Mouse (Mus musculus) lung, postnatal 0 days (tissue): ENCODE results near the gene Shroom3. TPM values are rescaled to one million over a fixed set of nuclear protein-coding genes. Genes with fewer than 3 reads are reported as not detected.

ENCODE experiments used
- ATAC-seq: fragments of 200-750 bp; cut with Nextera tagmentation; 2 replicates; pipeline ENCODE4 v1.8.0; 2017; ENCODE audit warnings: moderate library complexity
- DNase-seq: peaks from one replicate; pipeline ENCODE4 v3.0.0-alpha.2; 2016; ENCODE audit warnings: low spot score
- H3K27ac ChIP-seq: fragments of 300-500 bp; sonication (generic); 2 replicates; pipeline ENCODE4 v1.5.1; 2014; ENCODE audit warnings: antibody characterized with exemption, mild to moderate bottlenecking, low read length, mixed read lengths
- H3K27me3 ChIP-seq: fragments of 300-500 bp; sonication (generic); replicated peaks from 2 replicates; pipeline ENCODE4 v1.6.1; 2014; ENCODE audit warnings: low read length, mixed read lengths; ENCODE audit not compliant: insufficient read depth
- H3K36me3 ChIP-seq: fragments of 300-500 bp; sonication (generic); 2 replicates; pipeline ENCODE4 v1.6.1; 2014; ENCODE audit warnings: low read length, mixed read lengths; ENCODE audit not compliant: insufficient read depth
- H3K4me1 ChIP-seq: fragments of 300-500 bp; sonication (generic); 2 replicates; pipeline ENCODE4 v1.6.1; 2014; ENCODE audit warnings: antibody characterized with exemption, low read depth, low read length, mixed read lengths; ENCODE audit not compliant: insufficient read depth
- H3K4me2 ChIP-seq: fragments of 300-500 bp; sonication (generic); replicated peaks from 2 replicates; pipeline ENCODE4 v1.6.1; 2014; ENCODE audit warnings: low read depth, mild to moderate bottlenecking, low read length, moderate library complexity, mixed read lengths
- H3K4me3 ChIP-seq: fragments of 300-500 bp; sonication (generic); 2 replicates; pipeline ENCODE4 v1.5.1; 2014; ENCODE audit warnings: low read depth, low read length
- H3K9ac ChIP-seq: fragments of 300-500 bp; sonication (generic); replicated peaks from 2 replicates; pipeline ENCODE4 v1.6.1; 2014; ENCODE audit warnings: low read depth, mild to moderate bottlenecking
- H3K9me3 ChIP-seq: fragments of 300-500 bp; sonication (generic); 2 replicates; pipeline ENCODE4 v1.6.1; 2016; ENCODE audit warnings: low read length, mixed read lengths
- CTCF ChIP-seq: IDR thresholded peaks from 2 replicates; pipeline ENCODE4 v1.5.1; 2016; ENCODE audit warnings: antibody characterized with exemption, mild to moderate bottlenecking
- EP300 ChIP-seq: IDR thresholded peaks from 2 replicates; pipeline ENCODE4 v1.6.1; 2016; ENCODE audit warnings: antibody characterized with exemption, mild to moderate bottlenecking, control low read depth
- WGBS: fragments of 180-500 bp; shearing (Covaris S2); extraction: QIAGEN DNeasy Blood & Tissue Kit; methylation state at CpG from one replicate; pipeline ENCODE4 v1.1.7; 2014; 5-methylcytosine and 5-hydroxymethylcytosine counted together
- polyA plus RNA-seq: library from polyadenylated mRNA; unstranded; fragments of >200 nt; fragmentation: Nextera tagmentation; extraction: Ambion mirVana; gene quantifications from 2 replicates; pipeline ENCODE4 v1.2.1, GENCODE M21; 2015

The Shroom3 gene
- polyA plus RNA-seq, 1 experiment from 2014 or later, result 8.8 TPM

DNA sequence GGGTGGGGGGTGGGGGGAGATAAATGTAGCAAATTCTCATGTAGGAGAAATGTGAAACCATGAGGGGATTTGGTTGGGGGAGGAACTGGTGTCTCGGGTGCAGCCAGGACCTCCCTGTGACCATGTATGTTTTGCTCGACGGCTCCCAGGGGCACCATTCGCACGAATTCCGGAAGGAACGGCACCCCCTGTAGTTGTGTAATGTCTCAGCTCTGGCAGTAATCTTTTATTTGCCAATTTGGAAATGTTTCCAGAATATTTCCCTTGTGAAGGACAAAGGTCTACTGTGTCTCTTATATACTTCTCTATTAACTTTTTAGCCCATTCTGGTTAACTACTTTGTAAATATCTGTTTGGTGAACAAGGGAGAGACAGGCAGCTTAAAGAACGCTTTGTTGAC is 27.5 kb downstream of the Shroom3 start:
- no peak overlapping the region for H3K9ac ChIP-seq
- 0 out of 2 replicates have a peak, but pooled peaks have one; percentile 9 for TF ChIP-seq CTCF
- TF ChIP-seq EP300, result peak; percentile 25; the same call in 1 of the 2 replicates
- H3K27me3 ChIP-seq, result no peaks in the 10 kb centered on the region
- no peak overlapping the region for H3K4me3 ChIP-seq
- 43% methylated on average over 8 of the region's 8 CpGs for WGBS
- peak; percentile 18; the same call in 1 of the 2 replicates for ATAC-seq
- peaks cover 13% of the 10 kb centered on the region; the same call in 1 of the 2 replicates for H3K4me1 ChIP-seq
- H3K9me3 ChIP-seq, result no peaks in the 10 kb centered on the region
- H3K27ac ChIP-seq, result peak overlapping the region; percentile 38
- H3K36me3 ChIP-seq, result no peaks in the 10 kb centered on the region
- DNase-seq, result peak; percentile 65
- H3K4me2 ChIP-seq, result no peak overlapping the region

DNA sequence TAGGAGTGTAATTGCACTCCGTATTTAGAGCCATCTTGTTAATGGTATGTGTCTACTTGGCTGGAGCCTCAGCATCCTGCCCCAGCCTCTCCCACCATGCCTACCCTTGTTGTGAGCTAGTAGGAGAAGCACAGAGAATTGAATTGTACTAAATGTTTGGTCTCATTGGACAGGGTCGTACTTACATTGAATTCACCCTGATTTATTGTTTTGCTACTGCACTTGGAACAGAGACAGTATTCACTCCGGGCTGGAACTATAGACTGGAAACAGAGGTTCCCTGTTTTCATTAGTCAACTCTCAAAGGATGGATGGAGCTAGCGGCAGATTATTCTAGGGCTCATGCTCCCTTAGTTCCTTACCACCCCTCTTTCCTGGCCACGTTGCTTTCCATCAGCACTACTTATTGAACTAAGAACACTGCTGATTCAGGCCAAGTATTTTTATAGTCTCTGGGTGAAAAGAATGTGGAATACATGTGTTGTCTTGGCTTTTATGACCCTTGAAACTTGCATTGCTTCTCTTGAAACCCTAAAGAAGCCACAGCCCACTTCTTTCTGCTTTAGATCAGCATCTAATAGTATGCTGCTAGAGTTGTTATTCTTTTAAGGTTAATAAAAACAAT is 28.5 kb downstream of the Shroom3 start:
- Histone ChIP-seq H3K4me3 (no peak overlapping the region), H3K27ac (peak overlapping the region; percentile 29; the same call in 1 of the 2 replicates), H3K4me1 (peaks cover 13% of the 10 kb centered on the region; the same call in 1 of the 2 replicates), H3K9me3 (no peaks in the 10 kb centered on the region), H3K9ac (no peak overlapping the region), H3K27me3 (no peaks in the 10 kb centered on the region), H3K36me3 (no peaks in the 10 kb centered on the region), H3K4me2 (no peak overlapping the region)
- ATAC-seq (no peak), DNase-seq (no peak)
- no peak for TF ChIP-seq CTCF
- no peak for TF ChIP-seq EP300
- WGBS, result 57% methylated on average over 5 of the region's 5 CpGs

DNA sequence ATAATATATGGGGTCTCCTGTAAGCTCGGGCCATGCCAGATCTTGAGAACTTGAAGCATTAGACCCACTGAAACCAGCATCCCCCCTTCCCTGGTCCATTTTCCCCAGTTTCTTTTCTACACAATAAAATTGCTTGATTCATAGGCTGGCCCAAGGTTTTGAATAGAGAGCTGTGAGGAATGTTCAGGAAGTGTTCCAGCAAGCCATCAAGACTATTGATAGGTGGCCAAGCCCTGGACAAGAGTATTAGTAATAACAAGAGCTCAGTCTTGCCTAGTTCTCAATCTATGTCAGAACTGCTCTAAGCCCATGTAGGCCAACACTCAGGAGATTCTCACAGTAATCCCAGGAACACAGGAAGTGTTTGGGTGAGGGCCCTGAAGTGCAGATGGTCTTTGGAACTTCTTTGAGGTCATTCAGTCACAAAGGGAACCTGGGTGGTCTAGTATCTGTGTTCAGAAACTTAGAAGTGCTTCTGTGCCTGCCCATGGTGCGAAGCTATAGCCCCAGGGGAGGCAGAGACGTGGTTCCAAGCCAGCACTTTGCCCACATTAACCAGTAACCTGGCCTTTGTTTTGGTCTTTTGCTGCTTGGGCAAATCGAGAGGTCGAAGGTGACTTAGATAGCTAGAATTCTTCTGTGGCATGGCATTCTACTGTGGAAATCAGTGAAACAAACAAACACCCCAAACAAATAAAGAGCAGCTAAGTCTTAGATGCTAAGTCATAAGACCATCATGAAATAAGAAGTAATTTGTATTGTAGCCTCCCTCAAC is 29.6 kb downstream of the Shroom3 start:
- no peak for ATAC-seq
- Histone ChIP-seq H3K9me3 (no peaks in the 10 kb centered on the region), H3K27me3 (no peaks in the 10 kb centered on the region), H3K4me3 (no peak overlapping the region), H3K27ac (peak overlapping the region; percentile 26; the same call in 1 of the 2 replicates), H3K36me3 (no peaks in the 10 kb centered on the region), H3K9ac (no peak overlapping the region), H3K4me1 (peaks cover 10% of the 10 kb centered on the region; the same call in 1 of the 2 replicates), H3K4me2 (no peak overlapping the region)
- WGBS, result 82% methylated on average over 5 of the region's 5 CpGs
- TF ChIP-seq CTCF, result no peak
- no peak for TF ChIP-seq EP300
- DNase-seq, result no peak

DNA sequence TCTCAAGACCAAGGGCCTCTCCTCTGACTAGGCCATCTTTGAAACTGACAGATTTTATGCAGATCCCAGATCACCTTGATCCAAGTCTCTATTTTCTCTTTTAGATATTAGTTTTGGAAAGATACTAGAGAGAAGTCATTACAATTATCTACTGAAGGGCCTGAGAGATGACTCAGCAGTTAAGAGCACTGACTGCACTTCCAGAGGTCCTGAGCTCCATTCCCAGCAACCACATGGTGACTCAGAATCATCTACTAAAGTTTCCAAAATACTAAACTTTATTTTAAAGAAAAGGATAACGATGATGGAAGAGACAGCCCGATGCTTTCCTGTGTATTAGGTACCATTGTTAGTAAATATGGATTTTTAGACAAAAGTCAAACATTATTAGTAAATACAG is 31.7 kb downstream of the Shroom3 start:
- Histone ChIP-seq H3K4me3 (no peak overlapping the region), H3K27ac (no peak overlapping the region), H3K36me3 (no peaks in the 10 kb centered on the region), H3K4me1 (peaks cover 9% of the 10 kb centered on the region; the same call in 1 of the 2 replicates), H3K9me3 (no peaks in the 10 kb centered on the region), H3K4me2 (no peak overlapping the region), H3K27me3 (no peaks in the 10 kb centered on the region), H3K9ac (no peak overlapping the region)
- no peak for DNase-seq
- 96% methylated on average over 2 of the region's 2 CpGs for WGBS
- no peak for ATAC-seq
- TF ChIP-seq EP300, result no peak
- TF ChIP-seq CTCF, result no peak

DNA sequence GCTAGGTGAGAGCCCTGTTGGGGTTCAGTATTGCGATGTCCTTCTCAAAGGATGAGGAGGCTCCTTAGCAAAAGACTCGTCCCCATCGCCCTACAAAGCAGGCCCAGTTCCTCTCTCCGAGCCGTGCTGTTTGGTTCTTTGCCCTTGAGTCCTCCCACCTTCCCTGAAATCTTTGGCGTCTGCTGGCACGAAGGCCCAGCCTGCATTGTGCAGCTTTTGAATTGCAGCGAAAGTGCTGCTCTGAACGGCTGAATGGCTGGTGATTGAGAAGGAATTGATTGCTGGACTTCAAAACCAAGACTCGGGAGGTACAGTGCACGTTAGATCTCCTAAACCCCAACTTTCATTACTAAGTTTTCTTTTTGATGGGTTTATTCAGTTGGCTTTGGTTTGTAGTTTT is 32.1 kb downstream of the Shroom3 start:
- no peak for TF ChIP-seq CTCF
- no peak for TF ChIP-seq EP300
- peaks cover 8% of the 10 kb centered on the region; the same call in 1 of the 2 replicates for H3K4me1 ChIP-seq
- ATAC-seq, result no peak
- WGBS, result 66% methylated on average over 11 of the region's 11 CpGs
- H3K27ac ChIP-seq, result no peak overlapping the region
- DNase-seq, result no peak
- no peak overlapping the region for H3K4me3 ChIP-seq
- H3K36me3 ChIP-seq, result no peaks in the 10 kb centered on the region
- H3K9ac ChIP-seq, result no peak overlapping the region
- H3K4me2 ChIP-seq, result no peak overlapping the region
- H3K9me3 ChIP-seq, result no peaks in the 10 kb centered on the region
- H3K27me3 ChIP-seq, result no peaks in the 10 kb centered on the region

DNA sequence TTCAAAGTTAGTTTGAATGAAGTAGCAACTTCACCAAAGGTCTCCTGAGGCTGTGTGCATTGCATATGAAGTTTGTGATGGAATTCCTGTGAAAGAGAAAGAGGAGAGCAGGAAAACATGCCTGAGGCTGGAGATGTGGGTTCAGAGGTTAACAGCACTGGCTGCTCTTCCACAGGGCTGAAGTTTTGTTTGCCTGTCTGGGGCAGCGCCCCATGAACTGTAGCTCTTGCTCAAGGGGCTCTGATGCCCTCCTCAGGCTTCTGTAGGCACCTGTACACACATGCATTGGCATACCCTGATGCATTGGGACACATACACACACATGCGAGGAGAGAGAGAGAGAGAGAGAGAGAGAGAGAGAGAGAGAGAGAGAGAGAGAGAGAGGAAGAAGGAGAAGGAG is 32.7 kb downstream of the Shroom3 start:
- H3K27me3 ChIP-seq, result no peaks in the 10 kb centered on the region
- H3K4me3 ChIP-seq, result no peak overlapping the region
- H3K36me3 ChIP-seq, result no peaks in the 10 kb centered on the region
- peaks cover 8% of the 10 kb centered on the region; the same call in 1 of the 2 replicates for H3K4me1 ChIP-seq
- ATAC-seq, result no peak
- H3K4me2 ChIP-seq, result no peak overlapping the region
- TF ChIP-seq CTCF, result no peak
- no peak for TF ChIP-seq EP300
- WGBS, result 79% methylated on average over 2 of the region's 2 CpGs
- no peak overlapping the region for H3K27ac ChIP-seq
- H3K9ac ChIP-seq, result no peak overlapping the region
- no peak for DNase-seq
- no peaks in the 10 kb centered on the region for H3K9me3 ChIP-seq
